Mouse (Mus musculus): ENCODE data around the gene Ankrd11. TPM values are rescaled to one million over a fixed set of nuclear protein-coding genes. Genes with fewer than 3 reads are reported as not detected.

Ankrd11 gene
- total RNA-seq, 2 experiments from 2014 or later: 145 to 177 TPM

DNA sequence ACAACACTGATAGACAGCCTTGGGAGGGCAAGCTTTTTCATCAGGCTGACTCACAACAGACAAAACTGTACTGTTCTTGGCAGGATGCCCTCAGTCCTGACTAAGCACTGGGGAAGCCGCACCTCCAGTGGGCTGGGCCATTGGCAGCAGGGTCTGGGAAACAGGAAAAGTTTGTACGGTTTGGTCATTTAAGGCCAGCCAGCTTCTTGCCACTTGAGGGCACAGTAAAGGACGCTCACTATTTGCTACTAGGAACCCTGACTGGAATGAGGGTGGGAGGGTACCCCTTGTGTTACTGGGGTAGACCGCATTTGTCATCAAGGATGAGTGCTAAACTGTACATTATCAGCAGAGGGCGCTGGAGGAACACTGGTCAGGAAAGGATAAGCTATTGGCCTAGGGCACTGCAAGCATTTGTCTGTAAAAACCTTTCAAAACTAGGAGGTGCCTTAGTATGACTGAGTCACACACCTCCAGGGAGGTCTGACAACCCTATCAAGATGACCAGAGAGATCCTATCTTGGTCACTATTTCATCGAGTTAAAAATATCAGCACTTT, 135.5 kb downstream of the Ankrd11 start:
- DNase-seq (ENCODE audit: low spot score in 2 of 2): peak; percentile 90 to 92
- intact Hi-C loops (cut with DNase I): loop anchor here (1.0 to 5.0 kb wide), 3 partner anchors 134 to 196 kb away; partner anchors contain the start of gene Rpl13

GRCm38 (mm10) chr8:122905346-122905745, 136.7 kb downstream of the Ankrd11 start:
- intact Hi-C loops (cut with DNase I): loop anchor here (5.0 kb wide), 1 partner anchor 197 kb away; the partner anchor contains the start of gene Rpl13
- no peak for DNase-seq (ENCODE audit: low spot score in 2 of 2)

DNA sequence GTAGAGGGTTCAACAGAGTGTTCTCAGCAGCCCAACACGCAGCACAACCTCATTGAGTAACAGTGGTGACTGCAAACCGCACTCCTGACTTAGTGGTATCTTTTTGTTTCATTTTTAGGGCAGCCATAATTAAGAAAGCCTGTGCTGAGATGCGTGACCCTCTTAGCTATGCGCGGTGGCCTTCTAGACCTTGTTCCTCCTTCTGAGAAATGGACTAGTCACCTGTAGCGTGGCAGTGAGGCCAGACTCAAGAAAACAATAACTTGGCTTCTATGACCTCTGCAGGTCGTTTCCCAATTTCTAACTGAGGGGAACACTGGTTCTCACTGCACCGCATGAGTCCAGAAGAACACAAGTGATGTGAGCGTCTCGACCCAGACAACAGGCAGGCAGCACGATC, 137.6 kb downstream of the Ankrd11 start:
- no peak for DNase-seq (ENCODE audit: low spot score in 2 of 2)
- intact Hi-C loops (cut with DNase I): no loop called here

DNA sequence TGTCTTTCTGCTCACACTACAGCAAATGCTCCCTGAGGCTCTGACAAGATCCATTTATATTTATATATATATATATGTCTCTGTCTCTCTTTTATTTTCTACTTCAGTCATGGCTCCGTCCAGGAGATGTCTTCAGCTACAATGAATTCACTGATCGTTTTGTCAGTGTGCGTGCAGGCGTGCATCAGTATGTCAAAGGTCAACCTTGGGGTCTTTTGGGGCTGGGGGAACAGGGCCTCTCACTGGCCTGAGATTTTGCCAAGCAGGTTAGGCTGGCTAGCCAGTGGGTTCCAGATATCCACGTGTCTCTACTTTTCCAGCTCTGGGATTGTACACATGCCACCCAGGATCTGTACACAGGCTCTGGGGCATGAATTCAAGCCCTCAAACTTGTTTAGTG, 139.1 kb downstream of the Ankrd11 start:
- DNase-seq (ENCODE audit: low spot score in 2 of 2): no peak
- intact Hi-C loops (cut with DNase I): no loop called here

DNA sequence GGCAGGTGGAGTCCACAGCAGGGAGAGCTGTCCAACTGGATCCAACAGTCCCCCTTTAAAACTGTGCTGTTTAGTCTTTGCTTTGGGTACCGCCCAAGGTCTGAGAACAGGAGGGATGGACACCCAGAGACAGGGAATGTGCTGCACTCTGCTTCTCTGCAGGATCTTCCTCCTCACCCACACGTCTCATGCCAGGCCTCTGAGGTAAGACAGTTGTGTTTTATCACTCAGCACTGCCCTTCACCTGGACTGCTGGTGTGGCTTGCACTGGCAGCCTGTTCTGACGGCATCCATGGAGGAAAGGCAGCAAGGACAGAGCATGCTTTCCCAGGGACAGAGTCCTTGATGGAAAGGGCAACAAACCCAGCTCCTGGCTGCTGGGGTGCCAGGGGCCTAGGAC, 139.5 kb downstream of the Ankrd11 start:
- DNase-seq (ENCODE audit: low spot score in 2 of 2): no peak
- intact Hi-C loops (cut with DNase I): no loop called here

DNA sequence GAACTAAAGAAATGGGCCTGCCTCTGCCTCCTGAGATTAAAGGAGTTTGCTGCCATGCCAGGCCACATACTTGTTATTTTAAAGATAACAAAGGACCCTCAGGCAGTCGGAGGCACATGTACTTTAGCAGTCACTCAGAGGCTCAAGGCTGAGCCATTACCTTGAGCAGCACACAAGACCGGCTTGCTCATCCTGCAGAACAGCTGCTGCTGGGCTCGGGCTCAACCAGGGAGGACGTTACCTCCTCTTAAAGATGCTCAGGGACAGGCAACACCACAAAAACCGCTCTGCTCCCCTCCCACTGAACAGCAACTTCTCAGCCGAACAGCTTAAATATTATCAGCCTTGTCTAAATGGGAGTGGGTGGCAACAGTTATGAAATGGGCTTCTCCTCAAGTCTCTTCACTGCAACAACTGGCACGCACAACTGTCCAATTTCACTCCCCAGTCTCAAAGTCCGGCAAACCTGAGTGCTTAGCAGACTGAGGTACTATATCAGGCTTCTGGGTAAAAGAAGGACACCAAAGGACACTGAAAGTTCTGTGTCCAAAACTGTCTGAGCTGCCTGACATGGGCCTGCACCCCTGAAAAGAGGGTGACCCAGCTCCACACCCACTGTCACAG, 140.1 kb downstream of the Ankrd11 start:
- intact Hi-C loops (cut with DNase I): no loop called here
- DNase-seq (ENCODE audit: low spot score in 2 of 2): no peak

GRCm38 (mm10) chr8:122901476-122901875, 140.6 kb downstream of the Ankrd11 start:
- no peak for DNase-seq (ENCODE audit: low spot score in 2 of 2)
- intact Hi-C loops (cut with DNase I): no loop called here

DNA sequence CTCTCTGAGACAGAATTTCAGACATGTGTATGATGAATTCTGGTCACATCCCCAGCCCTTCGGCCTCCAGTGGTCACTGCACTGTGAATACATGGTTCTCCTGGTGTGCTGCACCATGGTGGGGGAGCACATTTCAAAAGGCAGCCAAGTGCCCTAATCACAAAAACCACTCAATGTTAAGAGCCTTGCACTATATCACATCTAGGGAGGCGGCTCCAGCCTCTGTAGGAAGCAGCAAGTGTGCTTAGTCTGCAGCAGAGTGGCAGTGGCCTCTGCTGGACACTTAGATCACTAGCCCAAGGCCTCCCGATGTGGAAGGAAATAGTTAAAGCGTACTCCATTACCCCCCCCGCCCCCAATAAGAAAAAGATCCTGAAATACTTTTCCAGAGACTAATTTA, 143.0 kb downstream of the Ankrd11 start:
- intact Hi-C loops (cut with DNase I): loop anchor here (10.0 kb wide), 1 partner anchor 316 kb away; the partner anchor contains the start of genes Chmp1a and Spata33

GRCm38 (mm10) chr8:122898473-122898872, 143.6 kb downstream of the Ankrd11 start:
- DNase-seq (ENCODE audit: low spot score in 2 of 2): no peak
- intact Hi-C loops (cut with DNase I): loop anchor here (10.0 kb wide), 1 partner anchor 316 kb away; the partner anchor contains the start of genes Chmp1a and Spata33

More for the DNA sequence above, 143.0 kb downstream of the Ankrd11 start:
- DNase-seq (ENCODE audit: low spot score in 2 of 2): no peak

DNA sequence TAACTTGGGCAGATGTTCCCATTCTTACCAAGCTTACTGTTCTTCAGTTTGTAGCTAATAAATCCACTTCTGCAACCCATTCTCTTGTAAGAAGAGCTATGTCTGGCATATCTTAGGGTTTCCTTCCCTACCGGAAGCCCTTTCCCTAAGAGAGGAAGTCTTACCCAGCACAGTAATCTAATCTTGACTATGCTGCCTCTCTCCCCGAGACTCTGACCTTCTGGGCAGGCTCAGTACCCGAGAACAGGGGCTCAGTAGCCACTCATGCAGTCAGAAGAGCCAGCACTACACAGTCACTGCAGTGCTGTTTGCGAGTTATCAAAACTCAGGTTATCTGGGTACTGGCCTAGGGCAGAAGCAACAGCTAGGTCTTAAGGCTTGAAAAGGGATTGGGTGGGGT, 144.1 kb downstream of the Ankrd11 start:
- DNase-seq (ENCODE audit: low spot score in 2 of 2): no peak
- intact Hi-C loops (cut with DNase I): loop anchor here (10.0 kb wide), 1 partner anchor 317 kb away; the partner anchor contains the start of genes Chmp1a and Spata33

GRCm38 (mm10) chr8:122897200-122897599, 144.9 kb downstream of the Ankrd11 start:
- intact Hi-C loops (cut with DNase I): loop anchor here (10.0 kb wide), 1 partner anchor 318 kb away; the partner anchor contains the start of genes Chmp1a and Spata33
- DNase-seq (ENCODE audit: low spot score in 2 of 2): no peak

DNA sequence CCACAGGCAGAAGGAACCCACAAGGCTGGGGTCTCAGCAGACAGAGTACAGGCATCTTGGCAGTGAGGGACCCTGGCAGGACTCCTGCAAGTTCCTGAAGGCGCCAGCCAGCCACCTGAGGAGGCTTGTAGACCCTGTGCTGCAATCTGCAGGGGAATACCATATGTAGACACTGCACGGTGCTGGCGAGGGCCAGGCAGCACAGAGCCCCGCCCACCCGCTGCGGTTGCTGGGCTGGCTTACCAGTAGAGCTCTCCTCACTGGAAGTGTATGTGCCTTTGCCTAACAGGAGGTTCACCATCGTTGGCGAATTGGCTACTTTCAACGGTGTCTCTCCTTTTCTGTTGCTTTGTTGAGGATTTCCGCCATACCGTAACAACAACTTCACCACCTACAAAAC, 145.8 kb downstream of the Ankrd11 start:
- no peak for DNase-seq (ENCODE audit: low spot score in 2 of 2)
- intact Hi-C loops (cut with DNase I): loop anchor here (10.0 kb wide), 1 partner anchor 318 kb away; the partner anchor contains the start of genes Chmp1a and Spata33

GRCm38 (mm10) chr8:122893451-122893850, 148.6 kb downstream of the Ankrd11 start:
- no peak for DNase-seq (ENCODE audit: low spot score in 2 of 2)
- intact Hi-C loops (cut with DNase I): loop anchor here (10.0 kb wide), 1 partner anchor 321 kb away; the partner anchor contains the start of genes Chmp1a and Spata33

DNA sequence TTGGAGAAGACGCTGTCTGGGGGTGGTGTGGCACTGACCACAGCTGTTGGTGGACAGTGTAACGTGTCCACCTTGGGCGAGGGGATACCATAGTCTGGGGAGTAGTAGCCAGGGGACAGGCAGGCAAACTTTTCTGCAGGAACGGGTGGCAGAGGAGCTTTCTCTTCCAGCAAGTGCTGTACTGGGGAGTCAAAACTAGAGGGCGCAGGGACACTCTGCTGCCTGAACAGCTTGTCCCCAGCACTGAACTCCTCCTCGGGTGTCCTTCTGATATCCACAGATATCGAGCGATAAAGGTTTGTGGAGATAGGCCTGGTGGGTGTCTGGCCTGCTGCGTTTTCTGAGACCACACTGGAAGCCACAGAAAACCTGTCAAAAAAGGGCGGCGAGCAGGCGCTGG, 150.6 kb downstream of the Ankrd11 start:
- DNase-seq (ENCODE audit: low spot score in 2 of 2): no peak
- intact Hi-C loops (cut with DNase I): loop anchor here (10.0 kb wide), 1 partner anchor 323 kb away; the partner anchor contains the start of genes Chmp1a and Spata33

DNA sequence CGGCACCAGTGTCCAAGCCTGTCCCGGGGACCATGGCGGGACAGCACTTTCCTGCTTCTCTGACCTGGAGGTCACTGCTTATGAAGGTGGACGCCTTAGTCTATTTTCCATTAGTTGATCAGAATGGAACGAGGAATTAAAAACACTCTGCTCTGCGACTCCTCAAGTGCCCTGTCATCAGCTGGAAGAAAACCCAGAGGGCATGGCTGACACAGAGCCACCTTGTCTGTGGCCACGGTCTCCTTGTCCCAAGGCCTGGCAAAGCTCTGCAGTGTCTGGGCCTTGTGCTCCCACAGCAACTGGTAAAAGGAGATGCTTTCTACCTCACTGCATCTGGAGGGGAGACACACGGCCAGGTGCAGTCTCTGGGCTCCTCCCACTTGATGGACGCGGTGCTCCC, 158.4 kb downstream of the Ankrd11 start:
- intact Hi-C loops (cut with DNase I): no loop called here
- DNase-seq (ENCODE audit: low spot score in 2 of 2): no peak

DNA sequence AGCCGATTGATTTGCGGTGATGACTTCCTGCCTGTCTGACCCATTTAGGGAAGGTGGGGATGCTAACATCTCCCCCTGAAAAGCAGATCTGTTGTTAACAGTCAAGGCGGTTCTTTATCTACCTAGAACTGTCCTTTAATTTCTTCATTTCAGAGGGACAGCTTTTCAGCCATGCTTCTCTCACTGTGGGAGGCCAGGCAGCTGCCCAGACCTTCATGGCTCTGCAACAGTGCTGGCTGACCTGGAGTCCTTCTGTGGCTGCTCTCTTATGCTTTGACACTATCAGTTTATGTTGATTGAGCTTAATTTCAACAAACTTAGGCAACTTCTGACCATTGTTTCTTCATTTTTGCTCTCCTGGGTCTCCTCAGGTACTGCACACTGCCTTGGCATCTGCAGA, 161.8 kb downstream of the Ankrd11 start:
- DNase-seq (ENCODE audit: low spot score in 2 of 2): no peak
- intact Hi-C loops (cut with DNase I): no loop called here

- no peak for DNase-seq (ENCODE audit: low spot score in 2 of 2)
- intact Hi-C loops (cut with DNase I): no loop called here
Observed at GRCm38 (mm10) chr8:122878231-122878630, 163.8 kb downstream of the Ankrd11 start.

DNA sequence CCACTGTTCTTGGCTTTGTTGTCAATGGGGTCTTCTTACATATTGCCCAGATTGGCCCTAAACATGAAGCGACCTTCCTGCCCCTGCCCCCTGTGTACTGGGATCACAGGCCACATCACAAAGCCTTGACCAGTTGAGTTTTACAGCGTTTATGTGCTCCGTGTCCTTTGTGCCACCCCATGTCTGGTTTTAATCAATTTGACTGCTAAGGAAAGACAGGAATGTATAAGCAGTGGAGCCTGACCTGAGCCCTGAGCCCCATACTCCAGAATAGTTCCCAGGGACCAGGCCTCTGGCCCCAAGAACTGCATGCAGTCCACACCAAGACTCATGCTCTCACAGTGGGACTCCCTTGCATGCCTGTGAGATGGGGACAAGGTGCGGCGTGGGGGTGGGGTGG, 166.9 kb downstream of the Ankrd11 start:
- no peak for DNase-seq (ENCODE audit: low spot score in 2 of 2)
- intact Hi-C loops (cut with DNase I): no loop called here

DNA sequence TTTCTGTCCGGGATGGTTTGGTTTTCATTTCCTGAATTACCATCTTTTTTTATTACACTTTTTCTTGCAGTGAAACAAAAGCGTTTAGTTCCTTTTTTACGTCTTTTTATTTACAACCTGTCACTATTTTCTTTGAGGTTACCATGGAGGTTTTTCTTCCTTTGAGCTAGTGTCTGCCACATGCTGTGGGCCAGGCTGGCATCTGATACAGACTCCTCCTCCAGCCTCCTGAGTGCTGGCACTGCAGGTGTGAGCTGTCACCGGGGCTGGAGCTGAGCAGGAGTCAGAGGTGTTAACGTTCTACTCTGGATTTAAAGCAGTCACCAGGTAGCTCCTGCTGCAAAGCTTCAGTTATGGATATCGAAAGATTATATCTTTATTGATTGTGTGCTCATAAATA, 168.9 kb downstream of the Ankrd11 start:
- intact Hi-C loops (cut with DNase I): no loop called here

DNA sequence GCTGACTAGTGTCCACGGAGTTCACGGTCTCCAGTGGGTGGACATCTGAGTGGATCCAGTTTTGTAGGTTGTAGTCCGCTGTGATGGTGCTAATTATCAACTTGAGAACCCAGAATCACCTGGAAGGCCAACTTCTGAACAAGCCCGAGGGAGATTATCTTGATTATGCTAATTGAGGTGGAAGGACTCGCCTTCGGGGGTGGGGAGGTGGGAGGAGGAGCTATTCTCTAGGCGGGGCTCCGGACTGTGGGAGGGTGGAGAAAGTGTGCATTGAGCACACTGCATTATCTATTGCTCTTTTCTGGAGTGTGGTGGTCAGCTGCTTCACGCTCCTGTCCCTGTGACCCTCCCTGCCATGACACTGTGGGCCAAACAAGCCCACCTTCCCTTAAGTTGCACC, 170.4 kb downstream of the Ankrd11 start:
- DNase-seq (ENCODE audit: low spot score in 2 of 2): no peak
- intact Hi-C loops (cut with DNase I): no loop called here

More for the DNA sequence above, 168.9 kb downstream of the Ankrd11 start:
- no peak for DNase-seq (ENCODE audit: low spot score in 2 of 2)

- intact Hi-C loops (cut with DNase I): no loop called here
- DNase-seq (ENCODE audit: low spot score in 2 of 2): no peak
Observed at GRCm38 (mm10) chr8:122870377-122870863, 171.7 kb downstream of the Ankrd11 start.

Measured in left cerebral cortex, postnatal 36 days (tissue).